Mouse (Mus musculus) midbrain, embryonic 13.5 days (tissue): ENCODE measurements at regions not wholly inside any gene's neighbourhood (a gene's known extent, or its start where the extent isn't known, plus 50 kb on each side); places are given as distances from the start of the nearest gene placed in this dataset.

ENCODE experiments used
- ATAC-seq: fragments of 200-750 bp; cut with Nextera tagmentation; 2 replicates; pipeline ENCODE4 v1.8.0; 2017; ENCODE audit warnings: mild to moderate bottlenecking, moderate TSS enrichment, moderate library complexity
- H3K27ac ChIP-seq: fragments of 300-500 bp; sonication (generic); 2 replicates; pipeline ENCODE4 v1.5.1; 2015; ENCODE audit warnings: inconsistent platforms, mild to moderate bottlenecking, moderate library complexity
- H3K27me3 ChIP-seq: fragments of 300-500 bp; sonication (generic); 2 replicates; pipeline ENCODE4 v1.6.1; 2015; ENCODE audit warnings: mild to moderate bottlenecking, inconsistent platforms
- H3K36me3 ChIP-seq: fragments of 300-500 bp; sonication (generic); 2 replicates; pipeline ENCODE4 v1.6.1; 2015; ENCODE audit warnings: mild to moderate bottlenecking, inconsistent platforms
- H3K4me1 ChIP-seq: fragments of 300-500 bp; sonication (generic); replicated peaks from 2 replicates; pipeline ENCODE4 v1.6.1; 2015; ENCODE audit warnings: inconsistent platforms
- H3K4me2 ChIP-seq: fragments of 300-500 bp; sonication (generic); replicated peaks from 2 replicates; pipeline ENCODE4 v1.6.1; 2015; ENCODE audit warnings: moderate library complexity, mild to moderate bottlenecking, inconsistent platforms
- H3K4me3 ChIP-seq: fragments of 300-500 bp; sonication (generic); replicated peaks from 2 replicates; pipeline ENCODE4 v1.5.1; 2015; ENCODE audit warnings: mild to moderate bottlenecking, inconsistent platforms
- H3K9ac ChIP-seq: fragments of 300-500 bp; sonication (generic); replicated peaks from 2 replicates; pipeline ENCODE4 v1.6.1; 2015; ENCODE audit warnings: mild to moderate bottlenecking, inconsistent platforms
- H3K9me3 ChIP-seq: fragments of 300-500 bp; sonication (generic); 2 replicates; pipeline ENCODE4 v1.6.1; 2016; ENCODE audit warnings: mild to moderate bottlenecking, inconsistent platforms
- WGBS: fragments of 180-500 bp; shearing (Covaris S2); methylation state at CpG from one replicate; pipeline ENCODE4 v1.1.7; 2015; 5-methylcytosine and 5-hydroxymethylcytosine counted together

DNA sequence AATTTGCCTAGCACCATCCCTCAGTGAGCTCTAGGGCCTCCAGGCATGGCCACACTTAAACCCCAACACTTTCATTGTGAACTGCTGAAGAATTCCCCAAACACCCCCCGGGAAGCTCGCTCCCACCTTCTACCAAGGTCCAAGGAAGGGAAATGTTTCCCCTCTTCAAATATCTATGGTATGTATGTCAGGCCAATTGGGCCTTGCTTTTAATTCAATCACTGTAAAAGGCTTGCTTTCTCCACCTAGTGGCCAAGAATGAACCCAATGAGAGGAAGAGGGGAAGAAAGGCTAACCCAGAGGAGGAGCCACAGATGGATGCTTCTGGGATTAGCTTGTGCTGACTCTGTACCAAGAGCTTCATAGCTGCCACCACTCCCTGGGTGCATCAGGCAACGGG, 336.3 kb upstream of the Tgfbr2 start:
- Histone ChIP-seq H3K4me2 (no peak overlapping the region), H3K27me3 (no peaks in the 10 kb centered on the region), H3K27ac (no peak overlapping the region), H3K4me1 (no peaks in the 10 kb centered on the region), H3K9ac (no peak overlapping the region), H3K4me3 (no peak overlapping the region), H3K36me3 (no peaks in the 10 kb centered on the region), H3K9me3 (no peaks in the 10 kb centered on the region)
- no peak for ATAC-seq
- WGBS, result 58% methylated on average over 3 of the region's 3 CpGs

DNA sequence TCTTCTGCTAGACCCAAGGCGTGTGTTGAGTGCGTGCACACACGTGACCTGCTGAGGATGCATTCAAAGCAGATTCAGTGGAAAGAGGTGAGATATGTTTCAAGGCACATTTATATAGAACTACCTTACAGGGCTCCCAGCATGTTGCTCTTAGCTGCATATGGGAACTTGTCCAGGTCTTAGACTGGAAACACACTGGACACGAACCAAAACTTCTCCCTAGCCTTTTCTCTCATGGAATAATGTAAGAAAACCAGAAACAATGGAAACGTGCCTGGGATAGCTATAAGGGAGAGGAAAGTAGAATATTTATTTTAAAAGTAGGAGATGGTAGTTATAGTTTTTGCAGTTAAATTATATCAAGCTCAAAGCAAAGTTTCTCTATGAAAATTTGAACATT, 332.6 kb upstream of the Tgfbr2 start:
- no peak for ATAC-seq
- Histone ChIP-seq H3K4me3 (no peak overlapping the region), H3K9ac (no peak overlapping the region), H3K4me1 (no peaks in the 10 kb centered on the region), H3K36me3 (no peaks in the 10 kb centered on the region), H3K27ac (no peak overlapping the region), H3K4me2 (no peak overlapping the region), H3K27me3 (no peaks in the 10 kb centered on the region), H3K9me3 (no peaks in the 10 kb centered on the region)
- 87% methylated on average over 5 of the region's 5 CpGs for WGBS

DNA sequence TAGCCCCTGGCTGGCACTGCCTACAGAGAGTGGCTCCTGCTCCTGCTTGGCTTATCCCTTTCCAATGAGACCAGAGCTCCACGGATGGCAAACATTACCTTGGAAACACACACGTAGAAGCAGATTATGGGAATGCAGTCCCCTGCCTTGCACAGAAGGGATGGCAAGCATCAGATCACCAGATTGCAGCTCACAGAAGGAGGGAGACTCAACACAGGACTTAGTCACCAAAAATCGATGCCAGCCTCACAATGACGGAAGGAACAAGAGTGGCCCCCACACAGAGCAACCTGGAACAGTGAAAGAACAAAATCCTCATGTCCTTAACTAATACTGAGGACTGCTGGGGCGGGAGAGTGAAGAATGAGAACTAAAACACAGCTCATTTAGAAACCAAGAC, 327.7 kb upstream of the Tgfbr2 start:
- no peak for ATAC-seq
- no peak overlapping the region for H3K4me3 ChIP-seq
- 51% methylated on average over 5 of the region's 5 CpGs for WGBS

GRCm38 (mm10) chr9:116500951-116501350, 325.8 kb upstream of the Tgfbr2 start:
- Histone ChIP-seq H3K4me1 (no peaks in the 10 kb centered on the region), H3K4me2 (no peak overlapping the region), H3K9me3 (no peaks in the 10 kb centered on the region), H3K27ac (no peak overlapping the region), H3K36me3 (no peaks in the 10 kb centered on the region), H3K9ac (no peak overlapping the region), H3K4me3 (no peak overlapping the region), H3K27me3 (no peaks in the 10 kb centered on the region)
- 67% methylated on average over 3 of the region's 3 CpGs for WGBS
- no peak for ATAC-seq

More for the DNA sequence above, 327.7 kb upstream of the Tgfbr2 start:
- no peaks in the 10 kb centered on the region for H3K4me1 ChIP-seq
- H3K9ac ChIP-seq, result no peak overlapping the region
- H3K4me2 ChIP-seq, result no peak overlapping the region
- H3K9me3 ChIP-seq, result no peaks in the 10 kb centered on the region
- H3K36me3 ChIP-seq, result no peaks in the 10 kb centered on the region
- H3K27me3 ChIP-seq, result no peaks in the 10 kb centered on the region
- no peak overlapping the region for H3K27ac ChIP-seq

DNA sequence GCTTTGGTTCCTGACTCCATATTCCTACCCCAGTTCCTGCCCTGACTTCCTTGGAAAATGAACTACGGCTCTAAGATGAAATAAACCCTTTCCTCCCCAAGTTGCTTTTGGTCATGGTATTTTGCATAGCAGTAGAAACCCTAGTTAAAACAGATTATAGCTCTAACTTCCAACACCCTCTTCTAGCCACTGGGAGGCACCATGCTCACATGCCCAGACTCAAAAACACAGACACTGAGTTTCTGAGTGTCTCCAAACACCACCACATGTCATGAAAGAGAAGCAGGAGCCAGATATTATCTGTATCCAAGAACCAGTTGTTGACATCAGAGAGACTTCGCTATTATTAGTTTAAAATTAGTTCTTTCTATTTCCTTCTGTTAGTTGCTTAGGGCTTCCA, 316.1 kb upstream of the Tgfbr2 start:
- Histone ChIP-seq H3K27me3 (no peaks in the 10 kb centered on the region), H3K4me2 (no peak overlapping the region), H3K9me3 (peaks cover 11% of the 10 kb centered on the region; the same call in 1 of the 2 replicates), H3K36me3 (no peaks in the 10 kb centered on the region), H3K4me3 (no peak overlapping the region), H3K4me1 (no peaks in the 10 kb centered on the region), H3K27ac (no peak overlapping the region), H3K9ac (no peak overlapping the region)
- 91% methylated on average over 2 of the region's 2 CpGs for WGBS
- no peak for ATAC-seq

GRCm38 (mm10) chr9:116489787-116490186, 314.6 kb upstream of the Tgfbr2 start:
- no peak overlapping the region for H3K4me2 ChIP-seq
- no peak for ATAC-seq

DNA sequence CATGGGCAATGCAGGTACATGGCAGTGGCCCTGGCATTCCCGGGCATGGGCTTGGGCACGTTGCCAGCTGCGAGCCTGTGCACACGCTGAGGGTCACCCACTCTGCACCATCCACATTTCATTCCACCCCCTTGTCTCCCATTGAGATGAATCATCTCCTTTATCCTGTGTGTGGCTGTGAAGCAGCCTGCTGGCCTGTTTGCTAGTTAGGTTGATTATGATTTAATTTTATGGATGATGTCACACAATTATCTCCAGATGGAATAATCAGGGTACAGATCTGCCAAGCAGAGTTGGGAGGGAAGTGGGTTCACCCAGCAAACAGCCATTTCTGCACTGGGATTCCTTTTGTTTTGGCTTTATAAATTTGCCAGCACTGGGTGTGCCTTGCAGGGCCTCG, 314.1 kb upstream of the Tgfbr2 start:
- Histone ChIP-seq H3K4me3 (no peak overlapping the region), H3K27me3 (no peaks in the 10 kb centered on the region), H3K9me3 (peaks cover 11% of the 10 kb centered on the region; the same call in 1 of the 2 replicates), H3K4me2 (no peak overlapping the region), H3K36me3 (no peaks in the 10 kb centered on the region), H3K4me1 (no peaks in the 10 kb centered on the region), H3K9ac (no peak overlapping the region), H3K27ac (no peak overlapping the region)
- WGBS, result 72% methylated on average over 5 of the region's 5 CpGs
- ATAC-seq, result peak; percentile 30; the same call in 1 of the 2 replicates

More at GRCm38 (mm10) chr9:116489787-116490186, 314.6 kb upstream of the Tgfbr2 start:
- peaks cover 11% of the 10 kb centered on the region; the same call in 1 of the 2 replicates for H3K9me3 ChIP-seq
- no peaks in the 10 kb centered on the region for H3K36me3 ChIP-seq
- H3K4me3 ChIP-seq, result no peak overlapping the region
- H3K27ac ChIP-seq, result no peak overlapping the region
- H3K9ac ChIP-seq, result no peak overlapping the region
- WGBS, result 70% methylated on average over 4 of the region's 4 CpGs
- no peaks in the 10 kb centered on the region for H3K27me3 ChIP-seq
- no peaks in the 10 kb centered on the region for H3K4me1 ChIP-seq

DNA sequence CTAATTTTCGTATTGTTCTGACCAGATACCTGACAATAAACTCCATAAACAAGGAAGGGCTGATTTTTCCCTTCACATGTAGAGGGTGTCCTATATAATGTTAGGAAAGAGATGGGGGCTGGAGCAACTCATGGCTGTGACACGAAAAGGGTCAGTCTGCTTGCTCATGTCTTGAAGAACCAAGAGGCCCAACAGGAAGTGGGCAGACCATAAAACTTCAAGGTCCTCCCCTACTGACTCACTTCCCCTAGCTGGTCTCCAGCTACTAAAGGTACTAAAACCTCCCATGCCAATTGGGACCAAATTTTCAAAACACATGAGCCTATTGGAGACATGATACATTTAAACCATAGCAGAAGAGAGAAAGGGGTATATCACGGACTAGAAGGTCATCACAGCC, 302.1 kb upstream of the Tgfbr2 start:
- no peak for ATAC-seq
- no peak overlapping the region for H3K4me2 ChIP-seq
- H3K9ac ChIP-seq, result no peak overlapping the region
- no peaks in the 10 kb centered on the region for H3K36me3 ChIP-seq
- H3K9me3 ChIP-seq, result no peaks in the 10 kb centered on the region
- H3K4me1 ChIP-seq, result no peaks in the 10 kb centered on the region
- no peak overlapping the region for H3K4me3 ChIP-seq
- 72% methylated on average over 3 of the region's 3 CpGs for WGBS
- H3K27me3 ChIP-seq, result no peaks in the 10 kb centered on the region
- no peak overlapping the region for H3K27ac ChIP-seq

GRCm38 (mm10) chr9:116475206-116475955, 300.2 kb upstream of the Tgfbr2 start:
- Histone ChIP-seq H3K27ac (no peak overlapping the region), H3K4me3 (no peak overlapping the region), H3K27me3 (no peaks in the 10 kb centered on the region), H3K4me1 (no peaks in the 10 kb centered on the region), H3K36me3 (no peaks in the 10 kb centered on the region), H3K9ac (no peak overlapping the region), H3K4me2 (no peak overlapping the region), H3K9me3 (no peaks in the 10 kb centered on the region)
- no peak for ATAC-seq
- 85% methylated on average over 12 of the region's 12 CpGs for WGBS

- 77% methylated on average over 4 of the region's 4 CpGs for WGBS
- Histone ChIP-seq H3K4me1 (peaks cover 11% of the 10 kb centered on the region), H3K4me2 (no peak overlapping the region), H3K4me3 (no peak overlapping the region), H3K36me3 (no peaks in the 10 kb centered on the region), H3K27ac (no peak overlapping the region), H3K27me3 (no peaks in the 10 kb centered on the region), H3K9me3 (no peaks in the 10 kb centered on the region), H3K9ac (no peak overlapping the region)
- ATAC-seq, result no peak
Measured at GRCm38 (mm10) chr9:116472855-116473254, 297.7 kb upstream of the Tgfbr2 start.

DNA sequence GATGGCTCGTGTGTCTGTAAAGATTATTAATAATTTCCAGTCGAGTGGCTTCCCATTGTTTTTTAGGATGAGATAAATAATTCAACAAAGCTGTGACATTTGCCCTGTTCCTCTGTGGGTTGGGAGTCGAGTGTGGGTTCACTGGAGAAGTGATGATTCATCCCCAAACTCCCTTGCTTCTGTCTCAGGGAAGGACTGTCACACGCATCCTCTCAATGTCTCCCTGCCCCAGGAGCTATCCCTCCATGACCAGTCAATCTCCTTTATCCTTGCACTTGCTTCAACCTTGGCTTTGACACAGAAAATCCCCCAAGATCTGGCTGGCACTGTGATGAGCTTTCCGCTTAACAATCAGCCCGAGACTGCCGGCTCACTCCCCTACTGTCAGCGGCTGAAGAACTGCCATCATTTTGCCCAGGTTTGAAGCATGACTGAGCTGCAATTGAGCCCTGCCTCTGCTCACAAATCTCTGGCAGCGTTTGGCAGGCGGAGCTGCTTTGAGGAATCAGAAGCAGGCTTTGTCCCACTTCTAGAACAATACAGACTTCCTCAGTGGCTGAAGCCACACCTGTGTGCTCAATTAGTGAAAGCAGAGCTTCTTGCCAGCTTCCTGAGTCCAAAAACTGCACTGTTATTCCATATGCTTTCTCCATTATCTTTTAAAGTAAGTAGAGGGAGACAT, 293.6 kb upstream of the Tgfbr2 start:
- Histone ChIP-seq H3K9me3 (no peaks in the 10 kb centered on the region), H3K4me2 (peak overlapping the region; percentile 8; the same call in 1 of the 2 replicates), H3K27me3 (no peaks in the 10 kb centered on the region), H3K36me3 (no peaks in the 10 kb centered on the region), H3K9ac (no peak overlapping the region), H3K4me3 (no peak overlapping the region), H3K4me1 (peaks cover 11% of the 10 kb centered on the region), H3K27ac (peak overlapping the region; percentile 71)
- WGBS, result 30% methylated on average over 10 of the region's 10 CpGs
- peak; percentile 66 for ATAC-seq

DNA sequence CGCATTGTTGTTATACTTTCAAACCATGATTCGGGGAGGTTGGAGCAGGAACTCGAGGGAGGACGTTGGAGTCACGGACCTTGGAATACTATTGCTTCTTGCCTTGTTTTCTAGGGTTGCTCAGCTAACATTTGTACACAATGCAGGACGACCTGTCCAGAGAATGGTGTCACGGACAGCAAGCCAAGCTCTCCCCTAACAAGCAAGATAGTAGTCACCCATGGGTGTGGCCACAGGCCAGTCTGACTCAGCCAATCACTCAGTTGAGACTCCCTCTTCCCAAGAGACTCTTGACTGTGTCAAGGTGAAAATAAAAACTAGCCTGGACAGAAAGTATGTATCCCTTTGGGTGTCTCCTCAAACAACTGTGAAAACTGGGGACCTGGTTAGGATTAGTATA, 291.2 kb upstream of the Tgfbr2 start:
- no peak for ATAC-seq
- no peaks in the 10 kb centered on the region for H3K9me3 ChIP-seq
- no peaks in the 10 kb centered on the region for H3K36me3 ChIP-seq
- peaks cover 11% of the 10 kb centered on the region for H3K4me1 ChIP-seq
- 92% methylated on average over 7 of the region's 7 CpGs for whole genome bisulfite sequencing
- no peak overlapping the region for H3K4me2 ChIP-seq
- H3K9ac ChIP-seq, result no peak overlapping the region
- no peaks in the 10 kb centered on the region for H3K27me3 ChIP-seq
- no peak overlapping the region for H3K4me3 ChIP-seq
- no peak overlapping the region for H3K27ac ChIP-seq
